Comparison of ENCODE assay signal across 23 mouse cellular contexts in genomic region chr14:28323727-28324126, GRCm38 (mm10).
"Had no signal": no experiment of that assay in that cellular context is flagged by ENCODE, and none has a peak within 500 bp of the region (broad histone marks: within the 10 kb centered on the region; RNA-seq: fewer than 3 reads in every experiment).

No protein-coding gene starts in this region.

- H3K4me3 ChIP-seq: left cerebral cortex, adult 2 months; limb, embryonic 13.5 days; midbrain, embryonic 12.5 days; midbrain, embryonic 15.5 days; neural tube, embryonic 12.5 days; neural tube, embryonic 15.5 days; stomach, embryonic 15.5 days had no signal

- H3K4me2 ChIP-seq: limb, embryonic 13.5 days; lung, embryonic 14.5 days; midbrain, embryonic 12.5 days; midbrain, embryonic 15.5 days; neural tube, embryonic 12.5 days; neural tube, embryonic 15.5 days; stomach, embryonic 15.5 days had no signal

- H3K36me3 ChIP-seq: limb, embryonic 13.5 days; midbrain, embryonic 12.5 days; midbrain, embryonic 15.5 days; neural tube, embryonic 12.5 days; neural tube, embryonic 15.5 days; stomach, embryonic 15.5 days had no signal

- H3K9ac ChIP-seq: limb, embryonic 13.5 days; liver, embryonic 14.5 days; liver, postnatal 0 days; lung, embryonic 14.5 days; midbrain, embryonic 12.5 days; midbrain, embryonic 15.5 days; neural tube, embryonic 12.5 days; neural tube, embryonic 15.5 days; stomach, embryonic 15.5 days had no signal

- H3K27ac ChIP-seq: kidney, postnatal 0 days; left cerebral cortex, adult 2 months; limb, embryonic 13.5 days; liver, embryonic 14.5 days; macrophage; midbrain, embryonic 12.5 days; midbrain, embryonic 15.5 days; neural tube, embryonic 12.5 days; neural tube, embryonic 15.5 days; stomach, embryonic 15.5 days had no signal

- H3K27me3 ChIP-seq: limb, embryonic 13.5 days; midbrain, embryonic 15.5 days; neural tube, embryonic 12.5 days; neural tube, embryonic 15.5 days; stomach, embryonic 15.5 days had no signal

- ATAC-seq: liver, postnatal 0 days; lung, postnatal 0 days; midbrain, embryonic 15.5 days had no signal

- H3K4me1 ChIP-seq: midbrain, embryonic 12.5 days; midbrain, embryonic 15.5 days; stomach, embryonic 15.5 days had no signal

- DNase-seq: kidney, adult 11 months; kidney, postnatal 25 days; layer of hippocampus, postnatal 36 days; left cerebral cortex, postnatal 4 days; liver; liver, postnatal 0 days; lung, embryonic 14.5 days; right cerebral cortex, adult 18-20 months; right cerebral cortex, postnatal 14 days; right cerebral cortex, postnatal 4 days; spleen, adult 18-20 months; thymus, postnatal 25 days had no signal

- H3K9me3 ChIP-seq: limb, embryonic 13.5 days; midbrain, embryonic 12.5 days; midbrain, embryonic 15.5 days; neural tube, embryonic 12.5 days; neural tube, embryonic 15.5 days; stomach, embryonic 15.5 days had no signal
